Mouse (Mus musculus) retina, postnatal 7 days (tissue): Measurements from ENCODE around the gene Gm3327.
"Not testable (repeated sequence)": the region's sequence is repeated elsewhere in the genome, so short reads cannot be mapped to it uniquely, and the experiment has no call there.

Experiments
- DNase-seq: peaks from one replicate; pipeline ENCODE4 v3.0.0-alpha.2; 2012; ENCODE audit warnings: low read depth, low spot score

The Gm3327 gene

GRCm38 (mm10) chr14:44123551-44123950, at the start of gene Gm3327:
TSS of gene Gm3327 (plus strand) at chr14:44123851.
- DNase-seq: not testable (repeated sequence)

GRCm38 (mm10) chr14:44077785-44078341, 45.8 kb upstream of the Gm3327 start:
- DNase-seq: not testable (repeated sequence)

- DNase-seq: not testable (repeated sequence)
Measured at GRCm38 (mm10) chr14:44086588-44086987, 37.1 kb upstream of the Gm3327 start.

GRCm38 (mm10) chr14:44087535-44087934, 36.1 kb upstream of the Gm3327 start:
- not testable (repeated sequence) for DNase-seq

GRCm38 (mm10) chr14:44091524-44091923, 32.1 kb upstream of the Gm3327 start:
- not testable (repeated sequence) for DNase-seq

- DNase-seq: not testable (repeated sequence)
Measured at GRCm38 (mm10) chr14:44094445-44094844, 29.2 kb upstream of the Gm3327 start.

- DNase-seq: not testable (repeated sequence)
Measured at GRCm38 (mm10) chr14:44100030-44100429, 23.6 kb upstream of the Gm3327 start.

- DNase-seq: not testable (repeated sequence)
Measured at GRCm38 (mm10) chr14:44102354-44102753, 21.3 kb upstream of the Gm3327 start, which contains the start of gene Ear2. TSS of gene Ear2 (plus strand) at chr14:44102654.

GRCm38 (mm10) chr14:44110981-44111380, 12.7 kb upstream of the Gm3327 start:
- DNase-seq: no peak
